Mouse (Mus musculus) midbrain, postnatal 0 days (tissue): ENCODE measurements around the gene Ube2h. TPM values are rescaled to one million over a fixed set of nuclear protein-coding genes. Genes with fewer than 3 reads are reported as not detected.

Source experiments
- ATAC-seq: fragments of 200-750 bp; cut with Nextera tagmentation; 2 replicates; pipeline ENCODE4 v1.8.0; 2017; ENCODE audit warnings: moderate number of reproducible peaks, mild to moderate bottlenecking, moderate TSS enrichment, moderate library complexity; ENCODE audit not compliant: low FRiP score
- DNase-seq: peaks from one replicate; pipeline ENCODE4 v3.0.0-alpha.2; 2015; ENCODE audit warnings: low spot score
- H3K27ac ChIP-seq: fragments of 300-500 bp; sonication (generic); 2 replicates; pipeline ENCODE4 v1.5.1; 2014; ENCODE audit warnings: low read depth, mild to moderate bottlenecking, low read length, mixed read lengths
- H3K27me3 ChIP-seq: fragments of 300-500 bp; sonication (generic); 2 replicates; pipeline ENCODE4 v1.6.1; 2014; ENCODE audit warnings: low read length, control low read depth, mixed read lengths; ENCODE audit not compliant: insufficient read depth
- H3K36me3 ChIP-seq: fragments of 300-500 bp; sonication (generic); 2 replicates; pipeline ENCODE4 v1.6.1; 2014; ENCODE audit warnings: low read length, control low read depth, mixed read lengths; ENCODE audit not compliant: insufficient read depth
- H3K4me1 ChIP-seq: fragments of 300-500 bp; sonication (generic); 2 replicates; pipeline ENCODE4 v1.6.1; 2014; ENCODE audit warnings: mild to moderate bottlenecking, control low read depth, antibody characterized with exemption, low read length, mixed read lengths; ENCODE audit not compliant: insufficient read depth
- H3K4me2 ChIP-seq: fragments of 300-500 bp; sonication (generic); 2 replicates; pipeline ENCODE4 v1.6.1; 2014; ENCODE audit warnings: low read depth, mild to moderate bottlenecking, low read length, mixed read lengths; ENCODE audit not compliant: poor library complexity, severe bottlenecking
- H3K4me3 ChIP-seq: fragments of 300-500 bp; sonication (generic); 2 replicates; pipeline ENCODE4 v1.5.1; 2014; ENCODE audit warnings: low read depth, mild to moderate bottlenecking, low read length, moderate library complexity
- H3K9ac ChIP-seq: fragments of 300-500 bp; sonication (generic); replicated peaks from 2 replicates; pipeline ENCODE4 v1.6.1; 2014; ENCODE audit warnings: mild to moderate bottlenecking, low read length, moderate library complexity, mixed read lengths; ENCODE audit not compliant: poor library complexity, severe bottlenecking
- H3K9me3 ChIP-seq: fragments of 300-500 bp; sonication (generic); 2 replicates; pipeline ENCODE4 v1.6.1; 2016; ENCODE audit warnings: low read length, control low read depth
- CTCF ChIP-seq: IDR thresholded peaks from 2 replicates; pipeline ENCODE4 v1.5.1; 2016; ENCODE audit warnings: antibody characterized with exemption, mild to moderate bottlenecking
- WGBS: fragments of 180-500 bp; shearing (Covaris S2); extraction: QIAGEN DNeasy Blood & Tissue Kit; methylation state at CpG from one replicate; pipeline ENCODE4 v1.1.7; 2014; 5-methylcytosine and 5-hydroxymethylcytosine counted together
- polyA plus RNA-seq: library from polyadenylated mRNA; unstranded; fragments of >200 nt; fragmentation: Nextera tagmentation; extraction: Ambion mirVana; gene quantifications from 2 replicates; pipeline ENCODE4 v1.2.1, GENCODE M21; 2015
- total RNA-seq: library from RNA; depleted of rRNA; stranded (reverse); fragments of >200 nt; gene quantifications from 2 replicates; pipeline ENCODE4 v1.2.3, GENCODE M21; 2014

The Ube2h gene
- total and polyA plus RNA-seq, 2 experiments from 2014 or later: 43.1 to 47.8 TPM

DNA sequence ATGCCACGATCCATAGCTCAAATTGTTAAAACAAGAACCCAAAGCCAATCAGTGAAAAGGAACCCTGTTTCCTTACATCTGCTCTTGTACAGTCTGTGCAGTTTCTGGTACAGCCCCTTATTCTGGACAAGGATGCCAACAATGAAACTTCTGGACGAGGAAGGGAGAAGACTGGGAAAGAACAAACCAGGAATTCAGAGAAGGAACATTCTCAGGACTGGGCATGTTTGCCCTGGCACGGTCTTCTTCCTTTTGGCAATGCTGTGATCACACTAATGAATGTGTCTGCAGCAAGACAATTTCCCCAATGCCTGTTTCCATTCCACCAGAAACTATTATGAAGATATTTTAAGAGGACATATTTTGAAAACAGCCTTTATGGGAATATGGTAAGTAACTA, 55.6 kb downstream of the Ube2h start:
- no peak for DNase-seq
- Histone ChIP-seq H3K27me3 (no peaks in the 10 kb centered on the region), H3K4me1 (no peaks in the 10 kb centered on the region), H3K4me2 (no peak overlapping the region), H3K36me3 (peaks cover 7% of the 10 kb centered on the region; the same call in 1 of the 2 replicates), H3K27ac (no peak overlapping the region), H3K9ac (no peak overlapping the region), H3K4me3 (no peak overlapping the region), H3K9me3 (no peaks in the 10 kb centered on the region)
- no peak for TF ChIP-seq CTCF
- no peak for ATAC-seq
- WGBS: 79% methylated on average over 3 of the region's 3 CpGs

DNA sequence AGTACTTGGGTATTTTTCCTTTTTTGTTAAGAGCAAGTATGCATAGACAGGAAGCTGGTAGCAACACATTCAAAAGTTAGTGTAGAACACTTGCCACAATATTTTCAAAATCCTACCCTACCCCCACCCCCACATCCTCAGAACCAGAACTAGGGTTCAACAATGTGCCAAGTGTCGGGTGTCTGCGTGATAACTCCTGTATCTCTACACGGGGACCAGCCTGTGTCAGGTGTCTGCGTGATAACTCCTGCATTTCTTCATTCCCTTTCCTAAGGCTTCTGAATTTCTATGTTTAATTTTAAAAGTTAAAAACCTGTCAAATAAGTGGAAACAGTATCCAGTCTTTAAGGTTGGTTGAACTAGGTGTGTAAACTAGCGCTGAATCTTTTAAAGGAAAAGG, 58.4 kb downstream of the Ube2h start:
- Histone ChIP-seq H3K27ac (no peak overlapping the region), H3K9me3 (no peaks in the 10 kb centered on the region), H3K4me2 (no peak overlapping the region), H3K9ac (no peak overlapping the region), H3K27me3 (no peaks in the 10 kb centered on the region), H3K36me3 (peaks cover 5% of the 10 kb centered on the region; the same call in 1 of the 2 replicates), H3K4me1 (no peaks in the 10 kb centered on the region), H3K4me3 (no peak overlapping the region)
- 94% methylated on average over 5 of the region's 5 CpGs for WGBS
- no peak for TF ChIP-seq CTCF
- DNase-seq (no peak), ATAC-seq (no peak)

DNA sequence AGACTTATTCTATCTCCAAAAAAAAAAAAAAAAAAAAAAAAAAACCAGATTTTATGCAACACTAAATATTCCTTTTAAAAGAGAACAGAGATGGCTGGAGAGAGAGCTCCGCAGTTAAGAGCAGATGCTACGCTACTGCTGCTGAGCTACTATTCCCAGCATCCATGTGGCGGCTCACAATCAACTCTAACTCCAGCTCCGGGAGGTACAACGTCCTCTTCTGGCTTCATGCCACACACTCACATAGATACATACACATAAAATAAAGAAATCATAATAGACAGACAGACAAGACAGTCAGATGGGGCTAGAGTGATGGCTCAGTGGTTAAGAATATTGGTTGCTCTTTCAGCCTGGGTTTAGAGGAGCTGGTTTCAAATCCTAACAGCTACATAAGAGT, 58.9 kb downstream of the Ube2h start:
- WGBS: 85% methylated on average over 5 of the region's 5 CpGs
- no peak for ATAC-seq
- no peak overlapping the region for H3K4me3 ChIP-seq
- no peaks in the 10 kb centered on the region for H3K27me3 ChIP-seq
- no peak for TF ChIP-seq CTCF
- no peak overlapping the region for H3K4me2 ChIP-seq
- no peak overlapping the region for H3K27ac ChIP-seq
- no peak overlapping the region for H3K9ac ChIP-seq
- no peak for DNase-seq
- H3K9me3 ChIP-seq: no peaks in the 10 kb centered on the region
- no peaks in the 10 kb centered on the region for H3K4me1 ChIP-seq
- peaks cover 10% of the 10 kb centered on the region; the same call in 1 of the 2 replicates for H3K36me3 ChIP-seq

DNA sequence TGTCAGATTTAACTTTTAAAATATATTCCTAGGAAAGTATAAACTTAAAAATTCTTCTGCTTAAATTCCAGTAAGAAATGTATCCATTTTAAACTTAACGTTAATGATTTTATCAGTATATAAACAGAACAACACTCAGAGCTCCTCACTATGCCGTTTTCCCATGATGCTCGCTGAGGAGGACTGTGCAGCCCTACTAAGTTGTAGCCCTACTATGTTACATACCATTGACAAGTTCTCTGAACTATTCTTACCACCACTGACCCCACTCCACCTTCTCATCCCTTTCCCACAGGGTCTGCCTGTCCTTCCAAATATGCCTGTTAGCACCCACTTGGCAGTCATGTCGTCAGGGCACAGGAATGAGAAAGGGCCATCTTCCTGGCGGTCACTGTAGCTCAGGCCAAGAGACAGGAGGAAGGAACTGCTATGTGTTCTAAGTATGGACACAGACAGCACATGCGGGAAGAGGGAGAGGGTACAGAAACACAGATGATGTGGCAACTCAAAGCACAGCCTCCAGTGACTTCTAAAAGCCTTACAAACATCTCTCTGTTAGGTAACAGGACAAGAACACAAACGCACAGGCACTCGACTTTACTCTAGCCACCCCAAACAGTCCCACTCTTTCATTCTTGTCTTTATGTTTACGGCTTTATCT, 60.9 kb downstream of the Ube2h start:
- Histone ChIP-seq H3K4me2 (no peak overlapping the region), H3K27me3 (no peaks in the 10 kb centered on the region), H3K27ac (no peak overlapping the region), H3K9ac (no peak overlapping the region), H3K4me3 (no peak overlapping the region), H3K4me1 (no peaks in the 10 kb centered on the region), H3K36me3 (peaks cover 18% of the 10 kb centered on the region; the same call in 1 of the 2 replicates), H3K9me3 (no peaks in the 10 kb centered on the region)
- TF ChIP-seq CTCF: no peak
- ATAC-seq (no peak), DNase-seq (no peak)
- 95% methylated on average over 9 of the region's 9 CpGs for WGBS

DNA sequence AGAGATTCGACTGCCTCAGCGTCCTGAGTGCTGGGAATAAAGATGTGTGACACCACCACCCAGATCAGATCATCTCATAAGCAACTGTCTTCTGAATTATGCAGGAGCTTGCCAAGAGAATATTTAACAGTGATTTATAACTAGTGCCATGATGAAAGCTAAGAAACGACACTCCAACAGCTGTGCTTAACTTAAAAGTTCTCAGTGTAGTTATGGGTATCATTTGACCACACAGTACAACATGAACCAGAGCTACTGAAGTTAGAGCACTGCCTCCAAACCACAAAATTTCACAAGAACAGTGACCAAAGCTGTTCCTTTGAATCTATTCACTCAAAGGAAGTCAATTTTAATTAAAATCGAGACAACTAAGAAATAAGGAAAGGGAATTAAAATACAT, 61.4 kb downstream of the Ube2h start:
- DNase-seq: no peak
- Histone ChIP-seq H3K27me3 (no peaks in the 10 kb centered on the region), H3K27ac (no peak overlapping the region), H3K4me3 (no peak overlapping the region), H3K9ac (no peak overlapping the region), H3K4me1 (no peaks in the 10 kb centered on the region), H3K9me3 (no peaks in the 10 kb centered on the region), H3K4me2 (no peak overlapping the region), H3K36me3 (peaks cover 18% of the 10 kb centered on the region; the same call in 1 of the 2 replicates)
- no peak for ATAC-seq
- WGBS: 85% methylated on average over 4 of the region's 4 CpGs
- no peak for TF ChIP-seq CTCF

DNA sequence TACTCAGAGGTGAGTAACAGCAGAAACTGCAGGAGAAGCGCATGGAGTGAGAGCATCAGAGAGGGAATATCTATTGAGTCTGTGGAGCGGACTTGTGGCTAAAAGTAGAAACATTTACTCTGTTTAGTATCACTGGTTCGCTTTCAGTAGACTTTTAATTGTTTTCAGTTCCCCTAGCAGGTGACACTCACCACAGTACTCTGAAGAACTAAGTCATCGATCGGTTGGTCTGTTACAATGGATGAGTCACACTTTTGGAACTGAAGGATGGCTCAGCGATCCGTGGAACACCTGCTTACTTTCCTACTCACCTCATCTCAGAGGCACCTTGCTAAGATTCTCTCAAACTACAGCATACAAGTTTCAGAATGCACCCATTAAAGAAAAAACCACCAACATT, 64.2 kb downstream of the Ube2h start:
- no peaks in the 10 kb centered on the region for H3K9me3 ChIP-seq
- no peaks in the 10 kb centered on the region for H3K27me3 ChIP-seq
- WGBS: 92% methylated on average over 7 of the region's 7 CpGs
- no peak for ATAC-seq
- H3K4me2 ChIP-seq: no peak overlapping the region
- no peak overlapping the region for H3K9ac ChIP-seq
- H3K27ac ChIP-seq: no peak overlapping the region
- no peaks in the 10 kb centered on the region for H3K4me1 ChIP-seq
- no peak for DNase-seq
- TF ChIP-seq CTCF: no peak
- H3K36me3 ChIP-seq: peaks cover 18% of the 10 kb centered on the region; the same call in 1 of the 2 replicates
- no peak overlapping the region for H3K4me3 ChIP-seq
